Mouse (Mus musculus): ENCODE measurements around the gene Zfp385a.

The Zfp385a gene

DNA sequence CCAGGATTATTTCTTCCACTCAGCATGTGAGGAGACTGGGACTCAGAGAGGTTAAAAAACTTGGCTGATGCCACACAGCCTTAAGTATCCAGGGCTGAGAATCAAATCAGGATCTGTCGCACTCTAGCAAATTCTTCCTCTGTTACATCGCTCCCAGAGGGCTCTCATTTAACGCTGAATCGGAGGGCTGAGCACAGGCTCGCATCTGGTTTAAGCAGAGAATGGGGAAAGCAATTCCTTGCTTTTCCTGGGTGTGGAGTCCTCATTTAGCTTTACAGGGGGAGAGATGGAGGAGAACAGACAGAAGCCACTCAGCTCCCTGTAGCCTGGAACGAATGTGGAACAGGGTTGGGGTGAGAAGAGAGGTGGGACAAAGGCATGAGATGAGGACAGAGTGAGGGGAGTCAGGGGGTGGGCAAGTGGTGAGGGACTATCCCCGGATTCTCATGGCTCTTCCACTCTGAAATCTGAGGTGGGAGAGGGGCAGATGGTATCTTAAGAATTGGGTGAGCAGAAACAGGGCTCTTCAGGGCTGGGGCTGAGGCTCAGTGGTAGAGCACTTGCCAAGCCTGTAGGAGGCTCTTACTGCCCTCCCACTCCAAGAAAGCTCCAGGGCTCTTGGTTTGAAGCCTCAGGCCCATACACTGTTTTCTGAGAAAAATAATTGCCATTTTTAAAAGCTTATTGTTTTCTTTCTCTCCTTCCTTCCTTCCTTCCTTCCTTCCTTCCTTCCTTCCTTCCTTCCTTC is 4.2 kb downstream of the Zfp385a start:
- DNase-seq = no peak

- DNase-seq = no peak
These were observed 4.9 kb downstream of the Zfp385a start for GRCm38 (mm10) chr15:103335040-103335439.

DNA sequence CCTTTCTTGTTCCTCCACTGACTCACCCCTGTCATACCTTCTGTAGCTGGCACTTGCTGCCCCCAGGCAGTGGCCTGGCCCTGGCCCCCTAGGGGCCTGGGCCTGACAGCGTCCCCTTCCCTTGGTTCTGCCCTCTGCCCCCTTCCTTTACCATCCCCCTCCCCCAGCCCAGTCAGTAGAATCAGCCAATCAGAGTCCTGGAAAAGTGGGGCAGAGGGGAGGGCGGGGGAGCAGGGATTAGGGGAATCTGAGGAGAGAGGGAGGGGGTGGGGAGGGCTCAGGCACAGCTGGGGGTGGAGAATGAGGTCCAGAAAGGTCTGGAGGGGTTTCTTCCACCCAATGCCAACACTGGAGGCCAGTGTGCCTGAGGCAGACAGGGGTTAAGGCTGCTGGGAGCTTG is 5.7 kb downstream of the Zfp385a start:
- no peak for DNase-seq

GRCm38 (mm10) chr15:103333738-103334137 is 6.2 kb downstream of the Zfp385a start:
- DNase-seq = no peak

GRCm38 (mm10) chr15:103333081-103333615 is 6.7 kb downstream of the Zfp385a start:
- no peak for DNase-seq

GRCm38 (mm10) chr15:103323455-103324247 is 16.2 kb downstream of the Zfp385a start:
- DNase-seq = peak; percentile 84 to 86

DNA sequence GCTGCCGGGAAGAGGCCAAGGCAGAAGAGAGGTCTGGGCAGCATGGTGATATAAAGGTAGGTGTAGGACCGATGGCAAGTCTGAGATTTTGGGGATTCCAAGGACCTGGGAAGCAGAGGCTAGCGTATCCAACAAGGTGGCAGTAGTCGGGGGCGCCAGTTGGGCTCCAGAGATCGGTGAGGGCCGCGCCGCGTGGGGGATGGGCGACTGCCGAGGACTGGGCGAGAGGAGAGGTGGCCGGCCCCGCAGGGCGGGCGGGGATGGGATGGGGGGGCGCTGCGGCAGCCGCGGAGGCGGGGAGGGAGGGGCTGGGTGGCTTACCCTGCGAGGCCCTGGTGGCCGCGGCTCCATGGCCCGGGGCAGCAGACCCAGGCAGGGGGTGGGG is 16.8 kb downstream of the Zfp385a start:
- DNase-seq = no peak

GRCm38 (mm10) chr15:103322396-103322795 is 17.5 kb downstream of the Zfp385a start:
- DNase-seq = no peak

- DNase-seq = no peak
These were observed 18.8 kb downstream of the Zfp385a start for GRCm38 (mm10) chr15:103321076-103321475.

GRCm38 (mm10) chr15:103318201-103318816 is 21.6 kb downstream of the Zfp385a start:
- no peak for DNase-seq

- DNase-seq = no peak
These were observed 22.2 kb downstream of the Zfp385a start for GRCm38 (mm10) chr15:103317731-103318130.

GRCm38 (mm10) chr15:103317120-103317519 is 22.8 kb downstream of the Zfp385a start:
- DNase-seq = no peak

GRCm38 (mm10) chr15:103315979-103316776 is 23.7 kb downstream of the Zfp385a start:
- no peak for DNase-seq

DNA sequence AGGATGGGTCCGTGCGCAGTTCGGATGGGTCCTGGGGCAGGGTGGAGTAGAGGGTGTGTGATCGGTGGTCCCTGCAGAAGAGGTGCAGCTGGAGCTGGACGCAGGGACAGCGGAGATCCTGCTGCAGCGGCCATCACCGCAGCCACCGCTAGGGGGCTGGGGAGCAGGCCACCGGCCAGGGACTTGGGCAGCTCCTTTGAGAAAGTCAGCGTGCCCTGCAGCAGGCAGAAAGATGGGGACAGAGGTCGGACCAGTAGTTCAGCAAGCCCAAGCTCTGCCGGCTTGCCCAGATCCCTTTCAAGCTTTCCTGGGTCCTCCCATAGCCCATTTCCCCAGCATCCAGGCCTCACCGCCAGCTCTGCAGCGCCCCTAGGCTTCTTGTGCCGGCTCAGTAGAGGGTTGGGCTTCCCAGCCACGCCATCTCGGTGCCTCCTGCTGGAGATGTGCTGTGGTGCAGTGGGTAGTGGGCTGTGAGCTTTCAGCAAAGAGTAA is 24.8 kb downstream of the Zfp385a start:
- no peak for DNase-seq

GRCm38 (mm10) chr15:103314181-103314580 is 25.7 kb downstream of the Zfp385a start:
- no peak for DNase-seq

DNA sequence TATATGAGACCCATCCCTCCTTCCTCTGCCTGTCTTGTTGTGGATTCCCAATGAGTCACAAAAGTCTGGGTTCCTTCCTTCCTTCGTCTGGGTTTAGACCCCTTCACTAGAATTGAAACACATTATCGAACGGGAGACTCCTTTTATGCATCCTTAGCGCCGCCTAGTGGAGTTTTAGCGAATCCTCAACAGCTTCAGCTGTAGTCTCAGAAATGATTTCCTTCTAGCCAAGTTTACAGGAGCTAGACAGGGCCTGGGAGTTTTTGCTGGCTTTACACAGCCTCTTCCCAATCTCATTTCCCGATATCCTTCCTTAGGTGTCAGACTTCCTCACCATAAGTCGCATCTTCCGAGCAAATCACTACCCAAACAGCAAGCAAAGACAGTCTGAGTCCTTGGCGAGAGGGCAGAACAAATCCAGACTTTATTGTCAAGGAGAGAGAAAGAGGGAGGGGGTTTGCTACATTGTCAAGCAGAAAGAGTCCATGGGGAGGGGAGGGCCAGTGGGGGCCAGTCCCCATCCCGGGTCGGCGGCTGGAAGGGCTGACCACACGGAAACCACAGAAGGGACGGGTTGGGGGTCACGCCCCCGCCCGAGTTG is 26.3 kb downstream of the Zfp385a start:
- peak in 1 of 2 experiments; percentile 37 for DNase-seq

DNA sequence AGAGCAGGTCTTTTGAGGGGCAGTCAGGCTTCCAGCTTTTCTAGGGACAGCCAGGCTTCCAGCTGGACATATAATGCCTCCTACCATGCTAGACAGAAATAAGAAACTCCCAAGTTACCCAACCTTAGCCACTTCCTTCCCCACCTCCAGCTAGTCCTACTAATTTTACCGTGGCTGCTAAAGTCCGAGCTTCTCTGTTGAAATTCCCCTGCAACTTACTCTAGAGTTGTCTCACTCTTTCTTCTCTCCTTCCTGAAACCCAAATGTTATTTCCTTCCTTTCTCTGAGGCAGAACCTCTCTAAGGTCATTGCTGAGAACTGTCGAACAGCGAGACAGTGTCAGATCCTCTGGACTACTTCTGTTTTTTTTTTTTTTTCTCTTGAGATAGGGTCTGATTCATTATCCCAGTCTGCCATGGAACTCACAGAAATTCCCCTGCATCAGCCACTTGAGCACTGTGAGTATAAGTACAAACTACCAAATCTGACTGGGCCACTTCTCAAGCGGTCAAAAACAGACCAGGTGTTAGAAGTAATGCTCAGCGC is 29.5 kb downstream of the Zfp385a start, which contains the start of gene Gpr84:
Gene Gpr84 (minus strand): TSS at position 248 of the 546 bp plus-strand sequence.
- no peak for DNase-seq

- DNase-seq = no peak
These were observed 30.9 kb downstream of the Zfp385a start for GRCm38 (mm10) chr15:103308876-103309580.

- DNase-seq = peak; percentile 23 to 38
These were observed 31.6 kb downstream of the Zfp385a start for GRCm38 (mm10) chr15:103308056-103308875.

- peak; percentile 84 to 89 for DNase-seq
These were observed 32.8 kb downstream of the Zfp385a start for GRCm38 (mm10) chr15:103307125-103307524.
